Mouse (Mus musculus) lung, embryonic 14.5 days (tissue): ENCODE measurements around the gene Hipk3. TPM values are rescaled to one million over a fixed set of nuclear protein-coding genes. Genes with fewer than 3 reads are reported as not detected.

Source experiments
- ATAC-seq: fragments of 200-750 bp; cut with Nextera tagmentation; 2 replicates; pipeline ENCODE4 v1.8.0; 2017; ENCODE audit warnings: mild to moderate bottlenecking, moderate TSS enrichment, moderate library complexity; ENCODE audit not compliant: insufficient read depth
- DNase-seq: peaks from one replicate; pipeline ENCODE4 v3.0.0-alpha.2; 2015
- H3K27ac ChIP-seq: fragments of 300-500 bp; sonication (generic); 2 replicates; pipeline ENCODE4 v1.5.1; 2014; ENCODE audit warnings: low read depth, mild to moderate bottlenecking, moderate library complexity
- H3K27me3 ChIP-seq: fragments of 300-500 bp; sonication (generic); 2 replicates; pipeline ENCODE4 v1.6.1; 2014; ENCODE audit warnings: low read length, control low read depth; ENCODE audit not compliant: insufficient read depth
- H3K36me3 ChIP-seq: fragments of 300-500 bp; sonication (generic); 2 replicates; pipeline ENCODE4 v1.6.1; 2014; ENCODE audit warnings: control low read depth; ENCODE audit not compliant: insufficient read depth
- H3K4me1 ChIP-seq: fragments of 300-500 bp; sonication (generic); 2 replicates; pipeline ENCODE4 v1.6.1; 2014; ENCODE audit warnings: antibody characterized with exemption, control low read depth; ENCODE audit not compliant: insufficient read depth
- H3K4me2 ChIP-seq: fragments of 300-500 bp; sonication (generic); 2 replicates; pipeline ENCODE4 v1.6.1; 2014; ENCODE audit warnings: mild to moderate bottlenecking
- H3K4me3 ChIP-seq: fragments of 300-500 bp; sonication (generic); 2 replicates; pipeline ENCODE4 v1.5.1; 2014; ENCODE audit warnings: low read depth, low read length
- H3K9ac ChIP-seq: fragments of 300-500 bp; sonication (generic); 2 replicates; pipeline ENCODE4 v1.6.1; 2014
- H3K9me3 ChIP-seq: fragments of 300-500 bp; sonication (generic); 2 replicates; pipeline ENCODE4 v1.6.1; 2016; ENCODE audit warnings: low read depth, low read length, control low read depth
- CTCF ChIP-seq: IDR thresholded peaks from 2 replicates; pipeline ENCODE4 v1.5.1; 2016; ENCODE audit warnings: antibody characterized with exemption, low read depth
- WGBS: fragments of 180-500 bp; shearing (Covaris S2); extraction: QIAGEN DNeasy Blood & Tissue Kit; methylation state at CpG from one replicate; pipeline ENCODE4 v1.1.7; 2014; 5-methylcytosine and 5-hydroxymethylcytosine counted together
- polyA plus RNA-seq: library from polyadenylated mRNA; unstranded; fragments of >200 nt; fragmentation: Nextera tagmentation; extraction: Ambion mirVana; gene quantifications from 2 replicates; pipeline ENCODE4 v1.2.1, GENCODE M21; 2014

Gene Hipk3
- polyA plus RNA-seq, 1 experiment from 2014 or later, result 26.3 TPM

DNA sequence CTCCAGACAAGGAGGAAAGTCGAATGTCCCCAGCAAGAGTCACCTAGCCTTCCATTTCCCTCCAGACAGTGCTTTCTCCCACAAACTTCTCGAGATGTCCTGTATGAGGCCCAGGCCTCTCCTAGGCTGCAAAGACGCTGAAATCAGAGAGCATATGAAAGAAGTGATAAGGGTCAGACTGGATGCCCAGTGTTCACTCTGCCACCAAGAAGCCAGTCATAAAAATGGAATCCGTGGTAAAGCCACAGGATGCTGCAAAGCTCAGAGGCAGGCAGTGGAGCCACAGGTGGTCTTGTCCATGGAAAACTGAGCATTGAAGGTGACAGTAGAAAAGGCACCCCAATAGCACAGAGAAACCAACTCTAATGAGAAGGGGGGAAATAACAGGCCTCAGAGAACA lies 86.3 kb downstream of the Hipk3 start:
- peaks cover 45% of the 10 kb centered on the region for H3K27me3 ChIP-seq
- WGBS, result 58% methylated on average over 4 of the region's 4 CpGs
- ATAC-seq, result no peak

DNA sequence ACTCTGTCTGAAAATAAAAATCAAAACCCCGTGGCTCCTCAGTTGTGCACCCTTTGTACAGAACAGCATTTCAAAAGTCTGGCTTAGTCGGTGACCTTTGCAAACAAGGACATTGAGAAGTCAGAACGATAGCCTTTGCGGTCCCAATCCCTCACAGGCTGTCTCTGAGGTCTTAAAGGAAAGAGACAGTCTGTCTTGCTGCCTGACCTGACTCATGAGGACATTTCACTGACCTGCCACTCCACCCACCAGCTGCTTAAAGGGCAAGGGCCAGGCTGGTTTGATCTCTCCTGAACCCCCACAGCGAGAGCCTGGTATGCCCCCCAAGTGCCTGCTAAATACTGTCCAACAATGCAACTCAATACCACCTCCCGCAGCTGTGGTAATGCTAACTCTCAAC lies 90.2 kb downstream of the Hipk3 start:
- no peak for ATAC-seq
- 85% methylated on average over 6 of the region's 6 CpGs for WGBS
- Histone ChIP-seq H3K4me3 (no peak overlapping the region), H3K9ac (no peak overlapping the region), H3K27me3 (peaks cover 14% of the 10 kb centered on the region), H3K36me3 (no peaks in the 10 kb centered on the region), H3K4me2 (no peak overlapping the region), H3K9me3 (no peaks in the 10 kb centered on the region), H3K4me1 (no peaks in the 10 kb centered on the region), H3K27ac (no peak overlapping the region)
- TF ChIP-seq CTCF, result no peak
- no peak for DNase-seq

More for the DNA sequence above, 86.3 kb downstream of the Hipk3 start:
- H3K4me2 ChIP-seq, result no peak overlapping the region
- H3K36me3 ChIP-seq, result no peaks in the 10 kb centered on the region
- H3K4me3 ChIP-seq, result no peak overlapping the region
- H3K27ac ChIP-seq, result no peak overlapping the region
- no peak overlapping the region for H3K9ac ChIP-seq
- DNase-seq, result no peak
- H3K4me1 ChIP-seq, result no peaks in the 10 kb centered on the region
- H3K9me3 ChIP-seq, result no peaks in the 10 kb centered on the region
- no peak for TF ChIP-seq CTCF

DNA sequence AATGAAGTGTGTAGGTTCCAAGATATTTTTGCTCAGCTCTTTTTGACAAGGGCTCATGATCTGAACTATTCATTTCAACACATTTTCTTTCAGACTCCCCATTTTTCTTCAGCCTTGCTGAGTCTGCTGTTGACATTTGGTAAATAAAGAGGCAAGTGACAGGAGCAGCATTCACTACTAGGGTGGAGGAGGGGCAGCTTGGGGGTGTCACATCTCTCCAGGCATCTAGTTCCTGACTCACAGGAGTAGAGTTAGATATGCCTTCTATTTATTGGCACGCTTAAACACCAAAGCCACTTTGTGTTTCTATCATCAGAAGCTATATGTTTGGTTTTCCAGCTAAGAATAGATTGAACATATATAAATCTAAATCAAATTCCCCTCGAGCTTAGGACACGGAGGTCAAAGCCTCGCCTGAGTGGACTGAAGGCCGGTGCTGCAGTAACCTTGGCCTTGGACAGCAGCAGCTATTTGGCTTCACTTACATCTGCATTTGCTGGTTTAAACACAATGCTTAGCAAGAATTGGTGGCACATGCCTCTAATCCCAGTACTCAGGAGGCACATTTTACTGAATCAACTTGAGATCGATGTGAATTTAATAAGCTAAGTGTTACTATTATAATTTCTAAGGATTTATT lies 95.5 kb downstream of the Hipk3 start:
- H3K4me1 ChIP-seq, result no peaks in the 10 kb centered on the region

DNA sequence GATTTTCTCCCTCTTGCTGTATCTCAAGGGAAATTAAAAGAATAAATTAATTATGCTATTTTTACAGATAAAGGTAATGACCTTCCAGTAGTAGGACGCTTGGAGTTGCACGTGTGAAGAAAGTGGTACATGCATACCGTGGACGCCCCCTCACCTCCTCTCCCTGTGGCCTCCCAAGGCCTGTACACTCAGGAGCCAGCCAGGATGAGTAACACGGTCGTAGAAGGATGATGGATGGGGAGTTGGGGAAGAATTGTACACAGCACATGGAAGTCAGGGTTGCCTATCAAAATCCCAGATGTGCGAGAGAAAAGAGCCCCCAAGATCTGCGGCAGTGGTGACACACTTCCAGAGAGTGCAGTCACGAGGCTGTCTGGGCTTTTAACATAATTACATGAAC lies 98.3 kb downstream of the Hipk3 start:
- no peak for ATAC-seq
- 45% methylated on average over 9 of the region's 9 CpGs for WGBS
- TF ChIP-seq CTCF, result no peak

More for the DNA sequence above, 95.5 kb downstream of the Hipk3 start:
- no peaks in the 10 kb centered on the region for H3K9me3 ChIP-seq
- H3K27ac ChIP-seq, result no peak overlapping the region
- no peak overlapping the region for H3K9ac ChIP-seq
- DNase-seq (no peak), ATAC-seq (no peak)
- H3K36me3 ChIP-seq, result no peaks in the 10 kb centered on the region
- no peaks in the 10 kb centered on the region for H3K27me3 ChIP-seq
- TF ChIP-seq CTCF, result no peak
- 65% methylated on average over 6 of the region's 6 CpGs for WGBS
- no peak overlapping the region for H3K4me2 ChIP-seq
- H3K4me3 ChIP-seq, result no peak overlapping the region

DNA sequence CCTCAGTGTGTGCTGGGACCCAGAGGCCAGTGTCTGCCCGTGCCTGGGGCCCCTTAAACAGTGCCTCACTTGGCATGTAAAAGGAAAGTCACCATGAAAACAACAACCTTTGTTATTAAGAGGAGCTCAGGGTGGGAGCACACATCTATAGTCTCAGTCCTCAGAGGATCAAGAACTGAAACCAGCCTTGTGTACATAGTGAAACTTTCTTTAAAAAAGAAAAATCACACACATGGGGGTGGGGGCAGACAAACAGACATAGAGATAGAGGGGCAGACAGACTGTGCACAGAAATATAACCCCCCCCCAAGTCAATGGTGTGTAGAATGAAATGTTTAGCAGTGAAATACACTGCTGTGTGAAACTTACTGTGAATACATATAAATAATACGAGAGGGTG lies 99.5 kb downstream of the Hipk3 start:
- H3K27me3 ChIP-seq, result no peaks in the 10 kb centered on the region
- ATAC-seq, result no peak

More for the DNA sequence above, 98.3 kb downstream of the Hipk3 start:
- Histone ChIP-seq H3K4me1 (no peaks in the 10 kb centered on the region), H3K9me3 (no peaks in the 10 kb centered on the region), H3K4me3 (no peak overlapping the region), H3K27me3 (no peaks in the 10 kb centered on the region), H3K27ac (no peak overlapping the region), H3K4me2 (no peak overlapping the region), H3K9ac (no peak overlapping the region), H3K36me3 (no peaks in the 10 kb centered on the region)
- no peak for DNase-seq

DNA sequence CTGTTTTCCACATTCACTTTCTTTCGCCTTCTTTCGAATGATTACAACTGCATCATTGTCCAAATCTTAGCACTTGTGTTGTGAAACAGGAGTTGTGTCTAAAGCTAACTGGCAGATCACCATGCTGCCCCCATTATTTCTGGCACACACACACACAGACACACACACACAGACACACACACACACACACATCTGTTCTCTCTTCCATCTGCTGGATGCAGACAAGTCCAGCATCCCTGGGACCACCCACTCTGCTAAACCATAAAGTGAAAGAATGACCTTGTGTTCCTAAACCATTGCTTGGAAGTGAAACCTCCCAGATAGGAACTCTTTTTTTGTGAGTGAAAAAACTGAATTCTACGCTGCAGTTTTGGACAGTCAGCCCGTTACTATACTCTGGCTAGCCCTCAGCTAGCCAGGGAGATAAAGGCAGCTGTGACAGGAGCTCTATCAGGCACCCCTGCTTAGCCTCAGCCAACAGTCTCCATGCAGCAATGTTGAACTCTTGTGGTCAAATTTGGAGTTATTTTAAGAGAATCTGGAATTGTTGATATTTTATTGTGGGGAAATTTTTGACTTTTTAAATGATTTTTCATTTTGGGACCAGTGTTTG lies 101.4 kb downstream of the Hipk3 start:
- no peak for ATAC-seq
- Histone ChIP-seq H3K27me3 (no peaks in the 10 kb centered on the region), H3K4me2 (no peak overlapping the region), H3K9me3 (no peaks in the 10 kb centered on the region), H3K9ac (no peak overlapping the region), H3K4me1 (no peaks in the 10 kb centered on the region), H3K4me3 (no peak overlapping the region), H3K36me3 (no peaks in the 10 kb centered on the region), H3K27ac (no peak overlapping the region; the same call in 1 of the 2 replicates)
- TF ChIP-seq CTCF, result no peak
- DNase-seq, result peak; percentile 44
- 54% methylated on average over 4 of the region's 4 CpGs for WGBS

More for the DNA sequence above, 99.5 kb downstream of the Hipk3 start:
- no peaks in the 10 kb centered on the region for H3K9me3 ChIP-seq
- TF ChIP-seq CTCF, result no peak
- no peaks in the 10 kb centered on the region for H3K36me3 ChIP-seq
- DNase-seq, result no peak
- no peak overlapping the region for H3K4me3 ChIP-seq
- H3K4me1 ChIP-seq, result no peaks in the 10 kb centered on the region
- H3K4me2 ChIP-seq, result no peak overlapping the region
- no peak overlapping the region for H3K27ac ChIP-seq
- no peak overlapping the region for H3K9ac ChIP-seq
- 62% methylated on average over 2 of the region's 2 CpGs for WGBS

DNA sequence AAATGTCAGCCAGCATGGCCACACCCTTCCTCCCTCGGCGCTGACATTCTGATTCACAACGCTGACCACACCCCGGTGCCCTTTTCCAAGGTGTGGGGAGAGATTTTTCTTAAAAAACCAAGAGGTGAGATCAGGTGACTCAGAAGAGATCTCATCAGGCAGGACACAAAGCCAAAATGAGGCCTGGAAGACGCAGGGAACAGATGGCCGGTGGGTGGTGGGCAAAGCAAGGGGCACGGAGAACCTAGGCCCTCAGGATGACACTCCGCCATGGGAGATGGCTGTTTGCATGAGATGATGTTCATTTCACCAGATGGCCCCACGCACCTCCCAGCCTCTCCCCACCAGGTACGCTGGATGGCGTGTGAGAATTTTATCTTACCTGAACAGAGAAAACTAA lies 105.0 kb downstream of the Hipk3 start:
- no peaks in the 10 kb centered on the region for H3K9me3 ChIP-seq
- H3K9ac ChIP-seq, result no peak overlapping the region
- no peak overlapping the region for H3K4me2 ChIP-seq
- no peaks in the 10 kb centered on the region for H3K4me1 ChIP-seq
- ATAC-seq (no peak), DNase-seq (no peak)
- 89% methylated on average over 11 of the region's 11 CpGs for WGBS
- no peaks in the 10 kb centered on the region for H3K36me3 ChIP-seq
- no peaks in the 10 kb centered on the region for H3K27me3 ChIP-seq
- TF ChIP-seq CTCF, result no peak
- H3K27ac ChIP-seq, result no peak overlapping the region
- H3K4me3 ChIP-seq, result no peak overlapping the region
